Mouse (Mus musculus) hindbrain, embryonic 14.5 days (tissue): ENCODE measurements around the gene Fads2. TPM values are rescaled to one million over a fixed set of nuclear protein-coding genes. Genes with fewer than 3 reads are reported as not detected.

ENCODE experiments used
- ATAC-seq: fragments of 200-750 bp; cut with Nextera tagmentation; 2 replicates; pipeline ENCODE4 v1.8.0; 2017; ENCODE audit warnings: moderate number of reproducible peaks, mild to moderate bottlenecking, moderate TSS enrichment, moderate library complexity; ENCODE audit not compliant: low FRiP score
- DNase-seq: peaks from one replicate; pipeline ENCODE4 v3.0.0-alpha.2; 2015; ENCODE audit warnings: low spot score
- H3K27ac ChIP-seq: fragments of 300-500 bp; sonication (generic); 2 replicates; pipeline ENCODE4 v1.5.1; 2014; ENCODE audit warnings: mild to moderate bottlenecking, moderate library complexity
- H3K27me3 ChIP-seq: fragments of 300-500 bp; sonication (generic); 2 replicates; pipeline ENCODE4 v1.6.1; 2014; ENCODE audit warnings: mild to moderate bottlenecking, low read length, mixed read lengths; ENCODE audit not compliant: control insufficient read depth, insufficient read depth
- H3K36me3 ChIP-seq: fragments of 300-500 bp; sonication (generic); replicated peaks from 2 replicates; pipeline ENCODE4 v1.6.1; 2014; ENCODE audit not compliant: control insufficient read depth, insufficient read depth
- H3K4me1 ChIP-seq: fragments of 300-500 bp; sonication (generic); replicated peaks from 2 replicates; pipeline ENCODE4 v1.6.1; 2014; ENCODE audit warnings: antibody characterized with exemption, low read length, mixed read lengths; ENCODE audit not compliant: control insufficient read depth, insufficient read depth
- H3K4me2 ChIP-seq: fragments of 300-500 bp; sonication (generic); replicated peaks from 2 replicates; pipeline ENCODE4 v1.6.1; 2014; ENCODE audit warnings: mild to moderate bottlenecking, moderate library complexity
- H3K4me3 ChIP-seq: fragments of 300-500 bp; sonication (generic); replicated peaks from 2 replicates; pipeline ENCODE4 v1.5.1; 2014; ENCODE audit warnings: mild to moderate bottlenecking, low read length
- H3K9ac ChIP-seq: fragments of 300-500 bp; sonication (generic); 2 replicates; pipeline ENCODE4 v1.6.1; 2014
- H3K9me3 ChIP-seq: fragments of 300-500 bp; sonication (generic); 2 replicates; pipeline ENCODE4 v1.6.1; 2016; ENCODE audit warnings: low read length; ENCODE audit not compliant: control insufficient read depth
- WGBS: fragments of 180-500 bp; shearing (Covaris S2); extraction: QIAGEN DNeasy Blood & Tissue Kit; methylation state at CpG from one replicate; pipeline ENCODE4 v1.1.7; 2014; 5-methylcytosine and 5-hydroxymethylcytosine counted together
- polyA plus RNA-seq: library from polyadenylated mRNA; unstranded; fragments of >200 nt; fragmentation: Nextera tagmentation; extraction: Ambion mirVana; gene quantifications from 2 replicates; pipeline ENCODE4 v1.2.1, GENCODE M21; 2014

Fads2 gene
- polyA plus RNA-seq, 1 experiment from 2014 or later, result 70.5 TPM

DNA sequence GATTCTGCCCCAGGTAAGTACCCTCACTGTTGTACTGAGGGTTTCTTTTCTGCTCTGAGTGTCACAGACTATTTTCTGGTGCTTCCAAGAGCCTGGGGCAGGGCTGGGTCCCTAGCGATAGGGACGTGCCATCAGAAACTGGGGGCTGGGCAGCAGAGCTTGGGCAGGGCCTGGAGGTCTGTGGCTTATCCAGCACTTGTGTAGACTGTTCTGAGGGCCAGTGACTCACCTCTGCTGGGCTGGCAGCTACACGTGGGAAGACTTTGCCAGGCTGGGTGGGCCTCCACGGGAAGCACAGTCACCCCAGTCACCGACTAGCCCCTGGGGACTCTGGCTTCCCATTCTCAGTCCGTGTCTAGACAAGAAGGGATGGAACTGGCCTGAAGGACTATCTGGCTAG is 59.3 kb downstream of the Fads2 start:
- WGBS, result 57% methylated on average over 6 of the region's 6 CpGs
- H3K27ac ChIP-seq, result no peak overlapping the region
- H3K4me3 ChIP-seq, result peak overlapping the region; percentile 73

GRCm38 (mm10) chr19:10041388-10042148 is 60.0 kb downstream of the Fads2 start, which contains the start of gene Fads3:
Fads3 (plus strand) TSS chr19:10041569.
- Histone ChIP-seq H3K27ac (peak within 1 kb of the TSS; percentile 50; the same call in 1 of the 2 replicates), H3K4me2 (peak within 1 kb of the TSS; percentile 97), H3K9me3 (no peaks in the 10 kb centered on the region), H3K4me3 (peak within 1 kb of the TSS; percentile 73), H3K27me3 (no peaks in the 10 kb centered on the region), H3K36me3 (no peaks in the 10 kb centered on the region), H3K4me1 (peaks cover 20% of the 10 kb centered on the region), H3K9ac (peak within 1 kb of the TSS; percentile 80)
- peak; percentile 69 for DNase-seq
- under 1% methylated on average over 66 of the region's 69 CpGs for WGBS
- ATAC-seq, result peak; percentile 90

More for the DNA sequence above, 59.3 kb downstream of the Fads2 start:
- H3K4me1 ChIP-seq, result peaks cover 20% of the 10 kb centered on the region
- peak overlapping the region; percentile 80 for H3K9ac ChIP-seq
- no peaks in the 10 kb centered on the region for H3K36me3 ChIP-seq
- DNase-seq (no peak), ATAC-seq (no peak)
- peak overlapping the region; percentile 97 for H3K4me2 ChIP-seq
- no peaks in the 10 kb centered on the region for H3K9me3 ChIP-seq
- no peaks in the 10 kb centered on the region for H3K27me3 ChIP-seq

- ATAC-seq, result peak; percentile 1; the same call in 1 of the 2 replicates
- no peaks in the 10 kb centered on the region for H3K36me3 ChIP-seq
These were observed 60.6 kb downstream of the Fads2 start for GRCm38 (mm10) chr19:10040866-10041387.

GRCm38 (mm10) chr19:10039615-10040014 is 61.9 kb downstream of the Fads2 start:
- H3K9me3 ChIP-seq, result no peaks in the 10 kb centered on the region
- H3K27ac ChIP-seq, result no peak overlapping the region
- H3K4me2 ChIP-seq, result no peak overlapping the region
- H3K36me3 ChIP-seq, result no peaks in the 10 kb centered on the region
- H3K9ac ChIP-seq, result no peak overlapping the region
- no peak for DNase-seq
- WGBS, result 88% methylated on average over 2 of the region's 2 CpGs
- ATAC-seq, result no peak
- no peaks in the 10 kb centered on the region for H3K27me3 ChIP-seq
- H3K4me1 ChIP-seq, result peaks cover 20% of the 10 kb centered on the region
- no peak overlapping the region for H3K4me3 ChIP-seq

More at GRCm38 (mm10) chr19:10040866-10041387, 60.6 kb downstream of the Fads2 start:
- Histone ChIP-seq H3K27ac (no peak overlapping the region; the same call in 1 of the 2 replicates), H3K4me1 (peaks cover 20% of the 10 kb centered on the region), H3K4me2 (peak overlapping the region; percentile 97), H3K9me3 (no peaks in the 10 kb centered on the region), H3K27me3 (no peaks in the 10 kb centered on the region), H3K4me3 (peak overlapping the region; percentile 73), H3K9ac (peak overlapping the region; percentile 80)
- WGBS, result 4% methylated on average over 20 of the region's 20 CpGs
- no peak for DNase-seq

- H3K9me3 ChIP-seq, result no peaks in the 10 kb centered on the region
- H3K4me3 ChIP-seq, result no peak overlapping the region
- H3K9ac ChIP-seq, result no peak overlapping the region
- peaks cover 20% of the 10 kb centered on the region for H3K4me1 ChIP-seq
- no peak overlapping the region for H3K4me2 ChIP-seq
- H3K36me3 ChIP-seq, result no peaks in the 10 kb centered on the region
- DNase-seq (no peak), ATAC-seq (no peak)
- no peak overlapping the region for H3K27ac ChIP-seq
- WGBS, result 18% methylated on average over 3 of the region's 3 CpGs
- H3K27me3 ChIP-seq, result no peaks in the 10 kb centered on the region
These were observed 62.6 kb downstream of the Fads2 start for GRCm38 (mm10) chr19:10038910-10039309.

GRCm38 (mm10) chr19:10038364-10038763 is 63.2 kb downstream of the Fads2 start:
- Histone ChIP-seq H3K9ac (no peak overlapping the region), H3K4me3 (no peak overlapping the region), H3K4me2 (no peak overlapping the region), H3K9me3 (no peaks in the 10 kb centered on the region), H3K36me3 (no peaks in the 10 kb centered on the region), H3K27me3 (no peaks in the 10 kb centered on the region), H3K4me1 (peaks cover 20% of the 10 kb centered on the region), H3K27ac (no peak overlapping the region)
- WGBS, result 86% methylated on average over 3 of the region's 3 CpGs
- DNase-seq, result no peak
- no peak for ATAC-seq

- Histone ChIP-seq H3K9ac (no peak overlapping the region), H3K9me3 (no peaks in the 10 kb centered on the region), H3K4me2 (no peak overlapping the region), H3K36me3 (no peaks in the 10 kb centered on the region), H3K27me3 (no peaks in the 10 kb centered on the region), H3K27ac (no peak overlapping the region), H3K4me3 (no peak overlapping the region), H3K4me1 (peaks cover 11% of the 10 kb centered on the region)
- no peak for ATAC-seq
- DNase-seq, result no peak
- WGBS, result 60% methylated on average over 2 of the region's 2 CpGs
These were observed 64.0 kb downstream of the Fads2 start for GRCm38 (mm10) chr19:10037534-10037933.

GRCm38 (mm10) chr19:10034785-10035447 is 66.6 kb downstream of the Fads2 start:
- H3K9ac ChIP-seq, result no peak overlapping the region
- peak; percentile 77 for DNase-seq
- no peaks in the 10 kb centered on the region for H3K36me3 ChIP-seq
- peak; percentile 59; the same call in 1 of the 2 replicates for ATAC-seq
- no peaks in the 10 kb centered on the region for H3K9me3 ChIP-seq
- WGBS, result 71% methylated on average over 8 of the region's 8 CpGs
- no peak overlapping the region for H3K4me2 ChIP-seq
- no peak overlapping the region for H3K4me3 ChIP-seq
- H3K27me3 ChIP-seq, result no peaks in the 10 kb centered on the region
- H3K4me1 ChIP-seq, result no peaks in the 10 kb centered on the region
- no peak overlapping the region for H3K27ac ChIP-seq

- H3K27me3 ChIP-seq, result no peaks in the 10 kb centered on the region
- H3K9ac ChIP-seq, result no peak overlapping the region
- no peak overlapping the region for H3K27ac ChIP-seq
- H3K9me3 ChIP-seq, result no peaks in the 10 kb centered on the region
- no peak for DNase-seq
- 85% methylated on average over 5 of the region's 5 CpGs for WGBS
- no peak overlapping the region for H3K4me2 ChIP-seq
- H3K4me3 ChIP-seq, result no peak overlapping the region
- no peak for ATAC-seq
- H3K4me1 ChIP-seq, result no peaks in the 10 kb centered on the region
- no peaks in the 10 kb centered on the region for H3K36me3 ChIP-seq
These were observed 67.2 kb downstream of the Fads2 start for GRCm38 (mm10) chr19:10034356-10034755.
